Mouse (Mus musculus) neutrophil, adult 65 days (primary cell): ENCODE results near the gene Vmn1r207-ps. TPM values are rescaled to one million over a fixed set of nuclear protein-coding genes. Genes with fewer than 3 reads are reported as not detected.

ENCODE experiments used
- total RNA-seq: library from RNA; stranded (reverse); gene quantifications from 2 replicates; pipeline ENCODE4 v1.2.4, GENCODE M21; 2023

The Vmn1r207-ps gene
- total RNA-seq = 0.09 TPM in 1 of 2 replicates, not detected in the other

DNA sequence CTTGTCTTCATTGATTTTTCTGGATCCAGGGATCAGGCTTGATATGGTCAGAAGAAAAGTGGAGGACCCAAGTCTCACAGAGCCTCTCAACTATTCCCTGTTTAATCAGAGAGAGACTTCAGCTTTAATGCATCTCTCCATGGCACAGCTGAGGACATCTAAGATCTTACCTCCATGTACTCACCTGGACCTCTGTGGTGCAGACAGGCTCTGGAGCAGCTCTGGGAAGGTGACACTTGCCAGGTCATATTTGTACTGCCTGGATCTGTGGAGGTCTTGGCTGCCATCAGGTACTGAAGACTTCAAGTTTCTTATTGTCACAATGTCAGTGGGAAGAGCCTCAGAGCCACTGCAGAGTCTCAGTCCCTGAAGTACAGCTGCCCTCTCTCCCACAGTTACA lies at the start of gene Vmn1r207-ps:
Gene Vmn1r207-ps, minus strand, starts transcription at position 101 of the 400 bp plus-strand sequence.

GRCm38 (mm10) chr13:22777300-22777699 lies 47.9 kb upstream of the Vmn1r207-ps start, which contains the start of gene Vmn1r208:
Gene Vmn1r208, minus strand, starts transcription at chr13:22777400.

Other genes starting within 250 kb of the Vmn1r207-ps start
- not detected in 2 replicates for gene Vmn1r202, start 224.2 kb downstream of the Vmn1r207-ps start, total RNA-seq
- not detected in 2 replicates for gene Vmn1r203, start 211.5 kb downstream of the Vmn1r207-ps start, total RNA-seq
- not detected in 2 replicates for gene Vmn1r204, start 176.4 kb downstream of the Vmn1r207-ps start, total RNA-seq
- gene Vmn1r205, start 136.6 kb downstream of the Vmn1r207-ps start, total RNA-seq = not detected in 2 replicates
- not detected in 2 replicates for gene Vmn1r206, start 105.4 kb downstream of the Vmn1r207-ps start, total RNA-seq
- not detected in 2 replicates for gene Vmn1r208, start 47.8 kb upstream of the Vmn1r207-ps start, total RNA-seq
- not detected in 2 replicates for gene Vmn1r209, start 80.1 kb upstream of the Vmn1r207-ps start, total RNA-seq
- gene Vmn1r210, start 101.7 kb upstream of the Vmn1r207-ps start, total RNA-seq = not detected in 2 replicates
- not detected in 2 replicates for gene Vmn1r211, start 127.9 kb upstream of the Vmn1r207-ps start, total RNA-seq
- gene Vmn1r212, start 154.6 kb upstream of the Vmn1r207-ps start, total RNA-seq = not detected in 2 replicates